Mouse (Mus musculus): Measurements from ENCODE around the gene Mpp6. TPM values are rescaled to one million over a fixed set of nuclear protein-coding genes. Genes with fewer than 3 reads are reported as not detected.

Mpp6 gene
- polyA plus RNA-seq, 1 experiment = 77.8 TPM

- Histone ChIP-seq H3K4me3 (ENCODE audit: low read depth, low read length) (no peak overlapping the region), H3K4me1 (ENCODE audit: control insufficient read depth, insufficient read depth, low read length) (no peaks in the 10 kb centered on the region), H3K36me3 (ENCODE audit: control insufficient read depth, insufficient read depth, low read length, poor library complexity, severe bottlenecking) (no peaks in the 10 kb centered on the region), H3K27me3 (ENCODE audit: control insufficient read depth, insufficient read depth, low read length, poor library complexity, severe bottlenecking) (no peaks in the 10 kb centered on the region), H3K9me3 (replicated peaks; ENCODE audit: control insufficient read depth, insufficient read depth, low read length, poor library complexity, severe bottlenecking) (no peaks in the 10 kb centered on the region), H3K9ac (ENCODE audit: low read depth, poor library complexity, severe bottlenecking) (no peak overlapping the region), H3K27ac (ENCODE audit: insufficient read depth, low read length) (no peak overlapping the region)
- TF ChIP-seq POLR2A (IDR thresholded peaks at IDR 0.05; ENCODE audit: insufficient read depth, low read length) (no peak), CTCF (IDR thresholded peaks at IDR 0.05; ENCODE audit: low read depth, low read length) (no peak), EP300 (IDR thresholded peaks at IDR 0.05; ENCODE audit: insufficient read depth, low read depth, low read length) (no peak)
Measured at GRCm38 (mm10) chr6:50204356-50204755, 94.3 kb downstream of the Mpp6 start.

DNA sequence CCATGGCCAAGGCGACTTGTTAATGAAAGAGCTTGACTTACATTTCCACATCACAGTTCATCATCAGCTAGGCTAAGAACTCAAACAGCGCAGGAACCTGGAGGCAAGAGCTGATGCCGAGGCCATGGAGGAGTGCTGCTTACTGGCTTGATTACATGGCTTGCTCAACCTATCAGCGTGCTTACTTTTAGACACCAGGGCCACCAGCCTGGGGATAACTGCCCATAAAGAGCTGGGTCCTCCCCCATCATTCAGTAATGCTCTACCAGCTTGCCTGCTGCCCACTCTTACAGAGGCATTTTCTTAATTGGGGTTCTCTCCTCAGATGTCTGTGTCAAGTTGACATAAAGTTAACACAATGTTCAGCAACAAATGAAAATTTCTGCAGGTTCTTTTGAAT, 95.1 kb downstream of the Mpp6 start:
- Histone ChIP-seq H3K27me3 (ENCODE audit: control insufficient read depth, insufficient read depth, low read length, poor library complexity, severe bottlenecking) (no peaks in the 10 kb centered on the region), H3K27ac (ENCODE audit: insufficient read depth, low read length) (no peak overlapping the region), H3K9ac (ENCODE audit: low read depth, poor library complexity, severe bottlenecking) (no peak overlapping the region), H3K36me3 (ENCODE audit: control insufficient read depth, insufficient read depth, low read length, poor library complexity, severe bottlenecking) (no peaks in the 10 kb centered on the region), H3K4me3 (ENCODE audit: low read depth, low read length) (no peak overlapping the region), H3K9me3 (replicated peaks; ENCODE audit: control insufficient read depth, insufficient read depth, low read length, poor library complexity, severe bottlenecking) (no peaks in the 10 kb centered on the region), H3K4me1 (ENCODE audit: control insufficient read depth, insufficient read depth, low read length) (no peaks in the 10 kb centered on the region)
- TF ChIP-seq EP300 (IDR thresholded peaks at IDR 0.05; ENCODE audit: insufficient read depth, low read depth, low read length) (no peak), POLR2A (IDR thresholded peaks at IDR 0.05; ENCODE audit: insufficient read depth, low read length) (no peak), CTCF (IDR thresholded peaks at IDR 0.05; ENCODE audit: low read depth, low read length) (no peak)

GRCm38 (mm10) chr6:50214711-50215372, 104.8 kb downstream of the Mpp6 start:
- no peak for TF ChIP-seq CTCF (IDR thresholded peaks at IDR 0.05; ENCODE audit: low read depth, low read length)
- TF ChIP-seq POLR2A (IDR thresholded peaks at IDR 0.05; ENCODE audit: insufficient read depth, low read length) = no peak

DNA sequence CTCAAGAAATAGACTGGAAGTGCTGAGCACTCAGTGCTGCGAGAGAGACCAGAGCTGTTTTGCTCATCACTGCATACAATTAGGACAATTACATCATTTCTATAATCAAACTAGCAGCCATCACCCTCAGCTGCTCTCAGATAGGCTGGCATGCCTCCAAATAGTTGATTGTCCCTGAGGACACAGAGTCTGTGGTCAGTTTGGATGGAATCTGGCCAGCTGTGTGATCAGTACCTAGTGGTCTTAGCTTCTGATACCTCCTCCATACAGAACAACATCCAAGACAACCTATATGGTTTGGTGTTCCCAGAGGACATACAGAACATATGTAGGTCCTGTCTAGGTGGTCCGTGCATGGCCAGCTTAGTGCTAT, 105.3 kb downstream of the Mpp6 start:
- Histone ChIP-seq H3K4me3 (ENCODE audit: low read depth, low read length) (no peak overlapping the region), H3K9ac (ENCODE audit: low read depth, poor library complexity, severe bottlenecking) (no peak overlapping the region), H3K27me3 (ENCODE audit: control insufficient read depth, insufficient read depth, low read length, poor library complexity, severe bottlenecking) (no peaks in the 10 kb centered on the region), H3K27ac (ENCODE audit: insufficient read depth, low read length) (no peak overlapping the region), H3K9me3 (replicated peaks; ENCODE audit: control insufficient read depth, insufficient read depth, low read length, poor library complexity, severe bottlenecking) (no peaks in the 10 kb centered on the region), H3K36me3 (ENCODE audit: control insufficient read depth, insufficient read depth, low read length, poor library complexity, severe bottlenecking) (no peaks in the 10 kb centered on the region), H3K4me1 (ENCODE audit: control insufficient read depth, insufficient read depth, low read length) (no peaks in the 10 kb centered on the region)
- TF ChIP-seq CTCF (IDR thresholded peaks at IDR 0.05; ENCODE audit: low read depth, low read length) = no peak
- TF ChIP-seq EP300 (IDR thresholded peaks at IDR 0.05; ENCODE audit: insufficient read depth, low read depth, low read length) = no peak
- TF ChIP-seq POLR2A (IDR thresholded peaks at IDR 0.05; ENCODE audit: insufficient read depth, low read length) = no peak

More at GRCm38 (mm10) chr6:50214711-50215372, 104.8 kb downstream of the Mpp6 start:
- Histone ChIP-seq H3K9me3 (replicated peaks; ENCODE audit: control insufficient read depth, insufficient read depth, low read length, poor library complexity, severe bottlenecking) (no peaks in the 10 kb centered on the region), H3K27me3 (ENCODE audit: control insufficient read depth, insufficient read depth, low read length, poor library complexity, severe bottlenecking) (no peaks in the 10 kb centered on the region), H3K4me3 (ENCODE audit: low read depth, low read length) (no peak overlapping the region), H3K4me1 (ENCODE audit: control insufficient read depth, insufficient read depth, low read length) (no peaks in the 10 kb centered on the region), H3K36me3 (ENCODE audit: control insufficient read depth, insufficient read depth, low read length, poor library complexity, severe bottlenecking) (no peaks in the 10 kb centered on the region), H3K9ac (ENCODE audit: low read depth, poor library complexity, severe bottlenecking) (no peak overlapping the region), H3K27ac (ENCODE audit: insufficient read depth, low read length) (no peak overlapping the region)

DNA sequence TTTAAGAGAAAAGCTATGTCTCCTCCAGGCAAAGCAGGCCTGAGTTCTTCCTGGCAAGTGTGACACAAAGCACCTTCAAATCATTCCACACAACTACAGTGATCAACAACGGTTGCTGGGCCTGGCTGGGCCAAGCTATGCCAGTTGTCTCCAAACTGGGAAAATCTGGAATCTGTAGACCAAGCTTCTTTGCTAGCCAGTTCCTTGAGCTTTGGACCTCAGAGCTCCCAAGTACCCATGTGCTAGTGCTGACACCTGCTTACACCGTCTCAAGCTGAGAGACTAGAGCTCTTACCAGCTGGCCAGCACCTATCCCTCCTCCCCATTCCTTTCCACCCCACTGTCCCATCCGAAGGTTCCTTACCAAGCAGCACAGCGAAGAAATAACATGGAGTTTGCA, 105.9 kb downstream of the Mpp6 start:
- TF ChIP-seq POLR2A (IDR thresholded peaks at IDR 0.05; ENCODE audit: insufficient read depth, low read length) (no peak), CTCF (IDR thresholded peaks at IDR 0.05; ENCODE audit: low read depth, low read length) (no peak), EP300 (IDR thresholded peaks at IDR 0.05; ENCODE audit: insufficient read depth, low read depth, low read length) (no peak)
- H3K4me3 ChIP-seq (ENCODE audit: low read depth, low read length) = no peak overlapping the region
- H3K4me1 ChIP-seq (ENCODE audit: control insufficient read depth, insufficient read depth, low read length) = no peaks in the 10 kb centered on the region
- H3K36me3 ChIP-seq (ENCODE audit: control insufficient read depth, insufficient read depth, low read length, poor library complexity, severe bottlenecking) = no peaks in the 10 kb centered on the region
- no peaks in the 10 kb centered on the region for H3K9me3 ChIP-seq (replicated peaks; ENCODE audit: control insufficient read depth, insufficient read depth, low read length, poor library complexity, severe bottlenecking)
- H3K27ac ChIP-seq (ENCODE audit: insufficient read depth, low read length) = no peak overlapping the region
- no peaks in the 10 kb centered on the region for H3K27me3 ChIP-seq (ENCODE audit: control insufficient read depth, insufficient read depth, low read length, poor library complexity, severe bottlenecking)
- no peak overlapping the region for H3K9ac ChIP-seq (ENCODE audit: low read depth, poor library complexity, severe bottlenecking)

GRCm38 (mm10) chr6:50218628-50219027, 108.6 kb downstream of the Mpp6 start:
- H3K36me3 ChIP-seq (ENCODE audit: control insufficient read depth, insufficient read depth, low read length, poor library complexity, severe bottlenecking) = no peaks in the 10 kb centered on the region
- no peaks in the 10 kb centered on the region for H3K27me3 ChIP-seq (ENCODE audit: control insufficient read depth, insufficient read depth, low read length, poor library complexity, severe bottlenecking)
- no peaks in the 10 kb centered on the region for H3K9me3 ChIP-seq (replicated peaks; ENCODE audit: control insufficient read depth, insufficient read depth, low read length, poor library complexity, severe bottlenecking)
- H3K4me1 ChIP-seq (ENCODE audit: control insufficient read depth, insufficient read depth, low read length) = no peaks in the 10 kb centered on the region
- TF ChIP-seq EP300 (IDR thresholded peaks at IDR 0.05; ENCODE audit: insufficient read depth, low read depth, low read length) (no peak), CTCF (IDR thresholded peaks at IDR 0.05; ENCODE audit: low read depth, low read length) (no peak), POLR2A (IDR thresholded peaks at IDR 0.05; ENCODE audit: insufficient read depth, low read length) (no peak)
- no peak overlapping the region for H3K4me3 ChIP-seq (ENCODE audit: low read depth, low read length)
- H3K9ac ChIP-seq (ENCODE audit: low read depth, poor library complexity, severe bottlenecking) = no peak overlapping the region
- H3K27ac ChIP-seq (ENCODE audit: insufficient read depth, low read length) = no peak overlapping the region
